Mouse (Mus musculus): ENCODE results near the gene Pomp. TPM values are rescaled to one million over a fixed set of nuclear protein-coding genes. Genes with fewer than 3 reads are reported as not detected.
"Not testable (repeated sequence)": the region's sequence is repeated elsewhere in the genome, so short reads cannot be mapped to it uniquely, and the experiment has no call there.

Gene Pomp
- polyA plus RNA-seq, 1 experiment from 2014 or later, result 409 TPM

- peak overlapping the region; percentile 76 for H3K4me3 ChIP-seq (ENCODE audit: low read length)
- no peak overlapping the region for H3K27ac ChIP-seq (ENCODE audit: low read length)
- peaks cover 4% of the 10 kb centered on the region; the same call in 1 of the 2 replicates for H3K4me1 ChIP-seq (ENCODE audit: insufficient read depth, low read length)
- peak overlapping the region; percentile 97 for H3K4me2 ChIP-seq (replicated peaks; ENCODE audit: low read depth, low read length)
- H3K9me3 ChIP-seq (ENCODE audit: low read length), result no peaks in the 10 kb centered on the region
- H3K9ac ChIP-seq (replicated peaks; ENCODE audit: low read length), result no peak overlapping the region
- H3K27me3 ChIP-seq (ENCODE audit: insufficient read depth, low read length), result no peaks in the 10 kb centered on the region
- no peaks in the 10 kb centered on the region for H3K36me3 ChIP-seq (ENCODE audit: insufficient read depth, low read length)
- 26% methylated on average over 16 of the region's 16 CpGs for WGBS
- ATAC-seq (ENCODE audit: low FRiP score, low TSS enrichment), result peak; percentile 21; the same call in 1 of the 2 replicates
These were observed 35.4 kb downstream of the Pomp start for GRCm38 (mm10) chr5:147895436-147896198.

DNA sequence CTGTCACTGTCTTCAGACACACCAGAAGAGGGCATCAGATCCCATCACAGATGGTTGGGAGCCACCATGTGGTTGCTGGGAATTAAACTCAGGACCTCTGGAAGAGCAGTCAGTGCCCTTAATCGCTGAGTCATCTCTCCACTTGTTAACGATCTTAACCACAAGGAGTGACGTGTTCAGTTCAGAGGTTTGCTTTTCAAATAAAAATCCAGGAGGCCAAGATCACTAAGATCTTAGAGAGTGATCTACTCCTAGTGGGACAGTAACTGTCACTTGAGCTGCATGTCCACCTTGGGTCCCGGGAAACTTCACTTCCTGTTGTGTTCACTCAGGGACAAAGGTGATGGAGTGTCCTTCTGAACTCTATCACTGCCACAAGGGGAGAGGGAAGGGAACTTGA, 36.2 kb downstream of the Pomp start:
- WGBS, result 71% methylated on average over 4 of the region's 4 CpGs
- not testable (repeated sequence) for H3K4me3 ChIP-seq (ENCODE audit: low read length); H3K4me1 ChIP-seq (ENCODE audit: insufficient read depth, low read length); H3K4me2 ChIP-seq (replicated peaks; ENCODE audit: low read depth, low read length); H3K27me3 ChIP-seq (ENCODE audit: insufficient read depth, low read length); H3K9me3 ChIP-seq (ENCODE audit: low read length); H3K9ac ChIP-seq (replicated peaks; ENCODE audit: low read length); H3K36me3 ChIP-seq (ENCODE audit: insufficient read depth, low read length); H3K27ac ChIP-seq (ENCODE audit: low read length); ATAC-seq (ENCODE audit: low FRiP score, low TSS enrichment)

- WGBS, result 45% methylated on average over 2 of the region's 2 CpGs
These were observed 38.0 kb downstream of the Pomp start for GRCm38 (mm10) chr5:147898254-147898653.

GRCm38 (mm10) chr5:147898968-147899549, 38.8 kb downstream of the Pomp start:
- Histone ChIP-seq H3K9ac (replicated peaks; ENCODE audit: low read length) (no peak overlapping the region), H3K27ac (ENCODE audit: low read length) (no peak overlapping the region), H3K36me3 (ENCODE audit: insufficient read depth, low read length) (no peaks in the 10 kb centered on the region), H3K4me1 (ENCODE audit: insufficient read depth, low read length) (peaks cover 4% of the 10 kb centered on the region; the same call in 1 of the 2 replicates), H3K27me3 (ENCODE audit: insufficient read depth, low read length) (no peaks in the 10 kb centered on the region), H3K9me3 (ENCODE audit: low read length) (no peaks in the 10 kb centered on the region), H3K4me3 (ENCODE audit: low read length) (no peak overlapping the region), H3K4me2 (replicated peaks; ENCODE audit: low read depth, low read length) (no peak overlapping the region)
- no peak for ATAC-seq (ENCODE audit: low FRiP score, low TSS enrichment)
- WGBS, result 63% methylated on average over 4 of the region's 4 CpGs

More at GRCm38 (mm10) chr5:147898254-147898653, 38.0 kb downstream of the Pomp start:
- Histone ChIP-seq H3K4me1 (ENCODE audit: insufficient read depth, low read length) (peaks cover 4% of the 10 kb centered on the region; the same call in 1 of the 2 replicates), H3K27ac (ENCODE audit: low read length) (no peak overlapping the region), H3K4me3 (ENCODE audit: low read length) (no peak overlapping the region), H3K9me3 (ENCODE audit: low read length) (no peaks in the 10 kb centered on the region), H3K27me3 (ENCODE audit: insufficient read depth, low read length) (no peaks in the 10 kb centered on the region), H3K4me2 (replicated peaks; ENCODE audit: low read depth, low read length) (no peak overlapping the region), H3K36me3 (ENCODE audit: insufficient read depth, low read length) (no peaks in the 10 kb centered on the region), H3K9ac (replicated peaks; ENCODE audit: low read length) (no peak overlapping the region)
- ATAC-seq (ENCODE audit: low FRiP score, low TSS enrichment), result no peak

DNA sequence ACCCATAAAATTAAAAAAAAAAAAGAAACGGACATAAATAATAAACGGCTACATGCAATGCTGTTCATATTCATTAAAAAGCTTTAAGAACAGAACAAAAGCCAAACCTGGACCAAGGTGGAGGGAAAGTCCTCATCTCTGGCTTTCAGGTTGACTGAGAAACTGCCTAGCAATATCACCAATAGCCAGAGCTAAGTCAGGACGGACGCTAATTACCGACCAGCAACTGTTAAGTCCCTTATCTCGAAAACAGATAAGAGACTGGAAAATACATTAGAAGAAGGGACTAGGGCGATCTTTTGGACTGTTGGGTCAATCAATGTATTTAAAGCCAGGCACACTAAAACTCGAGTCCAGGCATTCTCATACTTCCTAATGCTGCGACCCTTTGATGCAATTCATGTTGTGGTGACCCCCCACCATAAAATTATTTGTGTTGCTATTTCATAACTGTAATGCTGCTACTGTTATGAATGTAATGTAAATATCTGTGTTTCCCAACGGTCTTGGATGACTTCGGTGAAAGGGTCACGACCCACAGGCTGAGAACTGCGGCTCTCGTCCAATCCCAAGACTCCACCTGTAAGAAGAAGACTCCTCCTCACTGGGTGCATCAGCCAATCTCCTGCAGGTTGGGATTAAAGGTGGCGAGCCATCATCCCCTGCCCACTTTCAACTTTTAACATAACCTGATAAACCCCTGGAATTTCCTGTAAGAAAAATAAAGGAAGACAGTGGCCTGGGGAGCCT, 41.9 kb downstream of the Pomp start:
- no peaks in the 10 kb centered on the region for H3K36me3 ChIP-seq (ENCODE audit: insufficient read depth, low read length)
- no peak overlapping the region for H3K4me2 ChIP-seq (replicated peaks; ENCODE audit: low read depth, low read length)
- H3K27me3 ChIP-seq (ENCODE audit: insufficient read depth, low read length), result no peaks in the 10 kb centered on the region
- no peak overlapping the region for H3K9ac ChIP-seq (replicated peaks; ENCODE audit: low read length)
- H3K4me1 ChIP-seq (ENCODE audit: insufficient read depth, low read length), result no peaks in the 10 kb centered on the region
- ATAC-seq (ENCODE audit: low FRiP score, low TSS enrichment), result no peak
- no peaks in the 10 kb centered on the region; the same call in 1 of the 2 replicates for H3K9me3 ChIP-seq (ENCODE audit: low read length)
- H3K27ac ChIP-seq (ENCODE audit: low read length), result no peak overlapping the region
- no peak overlapping the region for H3K4me3 ChIP-seq (ENCODE audit: low read length)
- WGBS, result 86% methylated on average over 15 of the region's 15 CpGs

DNA sequence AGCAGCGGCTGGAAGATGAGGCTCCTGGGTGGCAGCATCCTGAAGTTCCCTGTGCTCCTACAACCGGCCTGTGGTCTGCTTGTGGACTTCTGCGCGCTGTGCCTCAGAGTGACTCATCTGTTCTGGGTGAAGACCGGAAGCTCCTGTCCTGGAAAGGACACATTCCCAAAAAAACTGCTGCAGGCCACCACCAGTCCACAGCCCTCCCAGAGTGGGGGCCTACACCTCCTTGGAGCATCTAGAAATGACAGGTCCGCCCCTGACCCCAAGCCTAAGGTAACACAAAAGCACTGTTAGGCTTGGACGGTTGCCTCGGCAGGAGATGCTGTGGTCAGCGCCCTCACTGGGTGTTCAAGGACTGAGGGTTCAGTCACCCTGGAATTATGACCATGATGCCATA, 42.9 kb downstream of the Pomp start:
- Histone ChIP-seq H3K4me1 (ENCODE audit: insufficient read depth, low read length) (no peaks in the 10 kb centered on the region), H3K36me3 (ENCODE audit: insufficient read depth, low read length) (no peaks in the 10 kb centered on the region), H3K27me3 (ENCODE audit: insufficient read depth, low read length) (no peaks in the 10 kb centered on the region), H3K9me3 (ENCODE audit: low read length) (no peaks in the 10 kb centered on the region; the same call in 1 of the 2 replicates), H3K4me2 (replicated peaks; ENCODE audit: low read depth, low read length) (no peak overlapping the region), H3K9ac (replicated peaks; ENCODE audit: low read length) (no peak overlapping the region), H3K27ac (ENCODE audit: low read length) (no peak overlapping the region), H3K4me3 (ENCODE audit: low read length) (no peak overlapping the region)
- WGBS, result 79% methylated on average over 9 of the region's 9 CpGs
- ATAC-seq (ENCODE audit: low FRiP score, low TSS enrichment), result no peak

- H3K4me2 ChIP-seq (replicated peaks; ENCODE audit: low read depth, low read length), result no peak overlapping the region
- no peak for ATAC-seq (ENCODE audit: low FRiP score, low TSS enrichment)
- no peaks in the 10 kb centered on the region for H3K36me3 ChIP-seq (ENCODE audit: insufficient read depth, low read length)
- no peaks in the 10 kb centered on the region for H3K27me3 ChIP-seq (ENCODE audit: insufficient read depth, low read length)
- H3K9me3 ChIP-seq (ENCODE audit: low read length), result peaks cover 3% of the 10 kb centered on the region; the same call in 1 of the 2 replicates
- no peak overlapping the region for H3K27ac ChIP-seq (ENCODE audit: low read length)
- no peaks in the 10 kb centered on the region for H3K4me1 ChIP-seq (ENCODE audit: insufficient read depth, low read length)
- no peak overlapping the region for H3K9ac ChIP-seq (replicated peaks; ENCODE audit: low read length)
- no peak overlapping the region for H3K4me3 ChIP-seq (ENCODE audit: low read length)
- WGBS, result 56% methylated on average over 11 of the region's 11 CpGs
These were observed 46.9 kb downstream of the Pomp start for GRCm38 (mm10) chr5:147907144-147907543.

DNA sequence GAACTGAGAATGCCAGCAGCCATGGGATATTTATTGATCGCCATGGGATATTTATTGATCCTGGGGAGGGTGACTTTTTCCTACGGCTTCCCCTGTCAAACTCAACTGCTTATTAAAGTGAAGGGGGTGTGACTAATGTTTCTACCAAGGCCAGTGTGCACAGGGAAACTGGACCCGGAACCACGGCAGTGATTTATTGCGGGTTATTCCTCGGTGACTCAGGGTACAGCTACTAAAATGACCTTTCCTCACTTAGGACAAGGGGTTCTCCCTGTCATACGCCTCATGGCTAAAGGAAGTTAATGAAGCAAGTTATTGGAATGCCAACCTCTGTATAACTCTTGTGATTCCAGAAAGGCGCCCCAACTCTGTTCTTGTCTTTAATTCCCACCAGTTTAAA, 47.6 kb downstream of the Pomp start:
- H3K9me3 ChIP-seq (ENCODE audit: low read length), result peaks cover 3% of the 10 kb centered on the region; the same call in 1 of the 2 replicates
- 53% methylated on average over 8 of the region's 8 CpGs for WGBS
- no peak overlapping the region for H3K9ac ChIP-seq (replicated peaks; ENCODE audit: low read length)
- no peak overlapping the region for H3K27ac ChIP-seq (ENCODE audit: low read length)
- H3K4me2 ChIP-seq (replicated peaks; ENCODE audit: low read depth, low read length), result no peak overlapping the region
- no peak for ATAC-seq (ENCODE audit: low FRiP score, low TSS enrichment)
- no peaks in the 10 kb centered on the region for H3K27me3 ChIP-seq (ENCODE audit: insufficient read depth, low read length)
- H3K36me3 ChIP-seq (ENCODE audit: insufficient read depth, low read length), result no peaks in the 10 kb centered on the region
- no peaks in the 10 kb centered on the region; the same call in 1 of the 2 replicates for H3K4me1 ChIP-seq (ENCODE audit: insufficient read depth, low read length)
- H3K4me3 ChIP-seq (ENCODE audit: low read length), result no peak overlapping the region

DNA sequence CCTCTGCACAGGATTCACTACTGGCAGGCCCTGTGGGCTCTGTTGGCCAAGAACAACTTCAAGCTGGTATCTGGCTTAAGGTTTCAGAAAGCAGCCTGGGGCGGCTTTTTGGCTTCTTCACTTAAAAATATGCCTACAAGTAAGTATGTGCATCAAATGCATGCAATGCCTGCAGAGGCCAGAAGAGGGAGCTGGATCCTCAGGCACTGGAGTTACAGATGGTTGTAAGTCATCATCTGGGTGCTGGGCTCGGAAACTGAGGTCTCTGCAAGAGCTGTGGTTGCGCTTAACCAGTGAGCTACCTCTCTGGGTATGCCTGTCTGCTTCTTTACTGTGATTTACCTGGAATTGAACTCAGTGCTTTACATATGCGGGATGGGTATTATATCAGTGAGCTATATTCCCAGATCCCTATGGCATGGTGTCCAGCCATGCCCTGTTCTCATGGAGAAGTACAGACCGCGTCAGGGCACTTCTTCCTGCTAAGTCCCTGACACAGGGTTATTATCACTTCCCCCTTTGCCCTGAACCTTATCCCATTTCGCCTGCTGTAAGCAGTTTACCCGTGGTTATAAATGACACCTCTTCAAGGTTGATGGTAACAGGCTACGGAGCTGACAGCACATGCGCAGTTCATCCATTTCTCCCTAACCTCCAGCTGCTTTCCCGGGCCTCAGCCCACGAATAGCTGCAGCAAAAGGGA, 50.7 kb downstream of the Pomp start:
- 76% methylated on average over 12 of the region's 12 CpGs for WGBS
- Histone ChIP-seq H3K4me2 (replicated peaks; ENCODE audit: low read depth, low read length) (no peak overlapping the region), H3K4me3 (ENCODE audit: low read length) (no peak overlapping the region), H3K27me3 (ENCODE audit: insufficient read depth, low read length) (no peaks in the 10 kb centered on the region), H3K36me3 (ENCODE audit: insufficient read depth, low read length) (no peaks in the 10 kb centered on the region), H3K4me1 (ENCODE audit: insufficient read depth, low read length) (peaks cover 13% of the 10 kb centered on the region), H3K27ac (ENCODE audit: low read length) (no peak overlapping the region), H3K9me3 (ENCODE audit: low read length) (peaks cover 3% of the 10 kb centered on the region; the same call in 1 of the 2 replicates), H3K9ac (replicated peaks; ENCODE audit: low read length) (no peak overlapping the region)
- ATAC-seq (ENCODE audit: low FRiP score, low TSS enrichment), result no peak

Data from kidney, embryonic 16.5 days (tissue).